ENCODE assay signal across 25 mouse cellular contexts in the genomic region with DNA sequence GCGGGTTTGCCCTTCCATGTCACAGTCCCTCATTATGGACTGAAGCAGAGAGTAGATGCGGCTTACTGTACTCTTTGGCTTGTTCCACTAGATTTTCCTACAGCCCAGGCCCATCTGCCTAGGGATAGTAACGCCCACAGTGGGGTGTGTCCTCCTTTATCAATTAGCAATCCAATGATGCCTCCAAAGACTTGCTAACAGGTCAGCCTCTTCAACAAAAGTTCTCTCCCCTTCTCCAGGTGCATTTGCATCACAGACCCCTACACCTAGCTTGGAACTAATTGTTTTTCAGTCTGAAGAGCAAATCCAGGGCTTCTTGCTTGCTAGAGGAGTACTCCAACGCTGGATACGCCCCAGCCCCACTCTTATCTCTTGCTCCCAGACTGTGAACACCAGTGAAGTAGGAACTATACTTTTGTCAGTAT. TPM values are rescaled to one million over a fixed set of nuclear protein-coding genes. Genes with fewer than 3 reads are reported as not detected.
A peak's percentile ranks its signal among the peaks of the same experiment; 100 is the strongest.
DNase-seq lines count a peak whose midpoint lies in the region; ATAC-seq and TF ChIP-seq lines count a peak whose summit lies in the region.
"Had no signal": no experiment of that assay in that cellular context is flagged by ENCODE, and none has a peak within 500 bp of the region (broad histone marks: within the 10 kb centered on the region; RNA-seq: fewer than 3 reads in every experiment).

No protein-coding gene starts in this region.

- peak; percentile 48 to 66 for DNase-seq in spleen, postnatal 10 days (ENCODE audit: low spot score in 2 of 2)
- no peak for DNase-seq in spleen, postnatal 14 days (ENCODE audit: low spot score in 2 of 2)
- peak; percentile 96 for DNase-seq in ZHBTc4 (ENCODE audit: low read depth, low spot score)
- no peak for DNase-seq in layer of hippocampus, adult 2 months (ENCODE audit: low spot score in 2 of 2)
- DNase-seq in layer of hippocampus, adult 18-20 months (ENCODE audit: low spot score in 2 of 2) = no peak
- DNase-seq: cerebellum, adult 8-10 months; heart, adult 2 months; lung, postnatal 36 days; right cerebral cortex, adult 18-20 months; thymus, adult 18-20 months had no signal

- peak overlapping the region; percentile 45; the same call in 1 of the 2 replicates for H3K9ac ChIP-seq in liver, embryonic 12.5 days
- H3K9ac ChIP-seq: embryonic facial prominence, embryonic 13.5 days; forebrain, embryonic 13.5 days; midbrain, embryonic 13.5 days had no signal

- TF ChIP-seq CTCF in layer of hippocampus, adult 2 months (conservative IDR thresholded peaks at IDR 0.05) = no peak

- H3K4me3 ChIP-seq in liver, embryonic 12.5 days = 0 out of 2 replicates have a peak overlapping the region, but pooled peaks have one; percentile 9
- no peak overlapping the region for H3K4me3 ChIP-seq in layer of hippocampus, adult 2 months
- H3K4me3 ChIP-seq: embryonic facial prominence, embryonic 13.5 days; forebrain, embryonic 13.5 days; heart, adult 2 months; midbrain, embryonic 13.5 days had no signal

- no peaks in the 10 kb centered on the region for H3K9me3 ChIP-seq in liver, embryonic 12.5 days (replicated peaks)
- H3K9me3 ChIP-seq: embryonic facial prominence, embryonic 13.5 days; forebrain, embryonic 13.5 days; midbrain, embryonic 13.5 days had no signal

- H3K4me1 ChIP-seq in liver, embryonic 12.5 days = peaks cover 42% of the 10 kb centered on the region

- no peaks in the 10 kb centered on the region for H3K36me3 ChIP-seq in liver, embryonic 12.5 days
- H3K36me3 ChIP-seq: embryonic facial prominence, embryonic 13.5 days; midbrain, embryonic 13.5 days had no signal

- WGBS in liver, embryonic 12.5 days (ENCODE audit: insufficient replicate concordance) = 28% methylated on average over 5 of the region's 5 CpGs

- peak; percentile 90 for ATAC-seq in liver, embryonic 12.5 days
- ATAC-seq in frontal cortex, adult (ENCODE audit: low TSS enrichment) = no peak
- ATAC-seq: forebrain, embryonic 13.5 days; hindbrain, postnatal 0 days; midbrain, embryonic 13.5 days had no signal

- H3K27ac ChIP-seq in liver, embryonic 12.5 days = peak overlapping the region; percentile 84
- H3K27ac ChIP-seq in layer of hippocampus, adult 2 months = no peak overlapping the region
- H3K27ac ChIP-seq: embryonic facial prominence, embryonic 13.5 days; forebrain, embryonic 13.5 days; heart, adult 2 months; hindbrain, postnatal 0 days; midbrain, embryonic 13.5 days had no signal

- peak overlapping the region; percentile 53 for H3K4me2 ChIP-seq in liver, embryonic 12.5 days
- H3K4me2 ChIP-seq: embryonic facial prominence, embryonic 13.5 days; forebrain, embryonic 13.5 days; midbrain, embryonic 13.5 days had no signal

- peaks cover 4% of the 10 kb centered on the region; the same call in 1 of the 2 replicates for H3K27me3 ChIP-seq in liver, embryonic 12.5 days (replicated peaks)
- H3K27me3 ChIP-seq: embryonic facial prominence, embryonic 13.5 days; forebrain, embryonic 13.5 days; midbrain, embryonic 13.5 days had no signal

RNA-seq across cellular contexts. Expression of a gene that starts 7.1 kb away (rescaled TPM):
- polyA plus RNA-seq in liver, embryonic 12.5 days (2016; fragmentation: Nextera tagmentation; extraction: Ambion mirVana) = 1.8 and 2.8 TPM in 2 replicates
- 10 to 100 TPM; 20.1 to 21.0 TPM for total RNA-seq in layer of hippocampus, adult 2 months (2021)
- 10 to 100 TPM; 19.6 to 19.7 TPM for total RNA-seq in layer of hippocampus, adult 18-20 months (2021)

RNA-seq across cellular contexts. Expression of a gene that starts 7.1 kb away (rescaled TPM):
- polyA plus RNA-seq in liver, embryonic 12.5 days (2016; fragmentation: Nextera tagmentation; extraction: Ambion mirVana) = 8.7 and 10.1 TPM in 2 replicates
- total RNA-seq in layer of hippocampus, adult 2 months (2021) = 10 to 100 TPM; 12.7 to 12.8 TPM
- total RNA-seq in layer of hippocampus, adult 18-20 months (2021) = 10 to 100 TPM; 12.9 to 15.3 TPM

RNA-seq across cellular contexts. Expression of a gene that starts 24.4 kb away (rescaled TPM):
- polyA plus RNA-seq in liver, embryonic 12.5 days (2016; fragmentation: Nextera tagmentation; extraction: Ambion mirVana) = 24.1 and 25.1 TPM in 2 replicates
- 10 to 100 TPM in 1 of 2 experiments, 1 to 10 TPM in 1; 9.5 to 10.4 TPM for total RNA-seq in layer of hippocampus, adult 2 months (2021)
- 10 to 100 TPM; 10.1 to 10.2 TPM for total RNA-seq in layer of hippocampus, adult 18-20 months (2021)

RNA-seq across cellular contexts. Expression of a gene that starts 38.4 kb away (rescaled TPM):
- not detected in 2 replicates for polyA plus RNA-seq in liver, embryonic 12.5 days (2016; fragmentation: Nextera tagmentation; extraction: Ambion mirVana)
- total RNA-seq in layer of hippocampus, adult 2 months (2021) = not detected
- total RNA-seq in layer of hippocampus, adult 18-20 months (2021) = not detected
- total RNA-seq: adrenal gland, adult 18-20 months; gastrocnemius, adult 8-10 months; heart, adult 2 months; heart, postnatal 25 days; left cerebral cortex, postnatal 14 days; liver, adult 2 months had no signal
- polyA plus RNA-seq: C2C12; cortical plate, adult 2 months; heart, adult 2 months; hindbrain, postnatal 0 days; kidney, embryonic 14.5 days; liver, adult 2 months; spleen, adult 2 months had no signal

RNA-seq across cellular contexts. Expression of a gene that starts 44.7 kb away (rescaled TPM):
- 45.2 and 46.5 TPM in 2 replicates for polyA plus RNA-seq in liver, embryonic 12.5 days (2016; fragmentation: Nextera tagmentation; extraction: Ambion mirVana)
- 1 to 10 TPM; 5.4 to 6.4 TPM for total RNA-seq in layer of hippocampus, adult 2 months (2021)
- total RNA-seq in layer of hippocampus, adult 18-20 months (2021) = 1 to 10 TPM; 4.1 to 4.6 TPM

Comparison
In these comparisons a context has a peak if more than half of its experiments do, and no peak if none do; other contexts are left out.
1. DNase-seq: peak in spleen, postnatal 10 days (2 of 2) and ZHBTc4 (single experiment); none in spleen, postnatal 14 days (0 of 2), layer of hippocampus, adult 2 months (0 of 2) and layer of hippocampus, adult 18-20 months (0 of 2).